Mouse (Mus musculus) embryonic fibroblast, embryonic 13.5 days (primary cell): ENCODE data around the gene Snrpa.

Experiments used
- CTCF ChIP-seq: IDR thresholded peaks from 2 replicates; pipeline ENCODE4 v1.5.1; 2011; ENCODE audit warnings: mild to moderate bottlenecking, control low read depth, low read length, moderate library complexity, borderline replicate concordance; ENCODE audit not compliant: insufficient read depth
- POLR2A ChIP-seq: IDR thresholded peaks from 2 replicates; pipeline ENCODE4 v1.6.1; 2011; ENCODE audit warnings: low read depth, mild to moderate bottlenecking, control low read depth, low read length, moderate library complexity

DNA sequence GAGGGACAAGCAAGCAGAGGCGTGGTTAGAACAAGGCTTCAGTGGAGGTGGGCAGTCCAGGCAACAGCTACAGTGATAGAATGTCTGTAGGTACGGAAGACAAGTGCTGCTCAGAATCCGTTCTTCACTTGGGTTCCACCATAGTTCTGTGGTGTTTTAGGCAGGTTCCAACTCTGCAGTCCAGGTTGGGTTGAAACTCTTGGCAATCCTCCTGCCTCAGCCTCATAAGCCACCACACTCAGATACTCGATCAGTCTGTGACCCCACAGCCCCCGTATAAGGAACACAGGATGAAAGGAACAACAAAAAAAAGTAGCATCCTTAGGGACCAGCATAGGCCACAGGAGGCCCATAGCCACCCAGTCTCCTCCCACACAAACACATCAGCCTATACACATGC is 3.6 kb downstream of the Snrpa start:
- TF ChIP-seq CTCF (no peak), POLR2A (no peak)
